Mouse (Mus musculus): Measurements from ENCODE around the gene Dhcr7. TPM values are rescaled to one million over a fixed set of nuclear protein-coding genes. Genes with fewer than 3 reads are reported as not detected.
A peak's percentile ranks its signal among the peaks of the same experiment; 100 is the strongest.

Gene Dhcr7
- polyA plus RNA-seq, 1 experiment from 2014 or later: 23.9 TPM

- ATAC-seq (ENCODE audit: low FRiP score, low TSS enrichment) (peak; percentile 98), DNase-seq (ENCODE audit: low spot score) (peak; percentile 97)
- H3K9me3 ChIP-seq (ENCODE audit: control insufficient read depth, low read length): no peaks in the 10 kb centered on the region
- H3K36me3 ChIP-seq (ENCODE audit: control insufficient read depth, insufficient read depth, low read length): no peaks in the 10 kb centered on the region
- peak overlapping the region; percentile 89 for H3K27ac ChIP-seq (replicated peaks)
- no peaks in the 10 kb centered on the region for H3K27me3 ChIP-seq (ENCODE audit: control insufficient read depth, insufficient read depth, low read length)
- peak overlapping the region; percentile 63 for H3K4me3 ChIP-seq (ENCODE audit: low read depth, low read length)
- peak overlapping the region; percentile 62 for H3K9ac ChIP-seq (ENCODE audit: low read length)
- peak overlapping the region; percentile 76 for H3K4me2 ChIP-seq (replicated peaks; ENCODE audit: low read depth)
- peaks cover 3% of the 10 kb centered on the region for H3K4me1 ChIP-seq (replicated peaks; ENCODE audit: control insufficient read depth, insufficient read depth)
- under 1% methylated on average over 37 of the region's 37 CpGs for WGBS
- TF ChIP-seq CTCF (IDR thresholded peaks at IDR 0.05; ENCODE audit: low read depth): peak; percentile 97
- TF ChIP-seq EP300 (optimal IDR thresholded peaks at IDR 0.05): no peak
These were observed 6.8 kb downstream of the Dhcr7 start for GRCm38 (mm10) chr7:143829504-143830331.

- peak overlapping the region; percentile 45; the same call in 1 of the 2 replicates for H3K27ac ChIP-seq (replicated peaks)
- DNase-seq (ENCODE audit: low spot score): no peak
These were observed 7.5 kb downstream of the Dhcr7 start for GRCm38 (mm10) chr7:143830399-143830798.

GRCm38 (mm10) chr7:143832196-143832595 lies 9.3 kb downstream of the Dhcr7 start:
- H3K27ac ChIP-seq (replicated peaks): peak overlapping the region; percentile 56; the same call in 1 of the 2 replicates
- DNase-seq (ENCODE audit: low spot score) (peak; percentile 34), ATAC-seq (ENCODE audit: low FRiP score, low TSS enrichment) (no peak)
- H3K4me3 ChIP-seq (ENCODE audit: low read depth, low read length): no peak overlapping the region
- H3K9ac ChIP-seq (ENCODE audit: low read length): no peak overlapping the region
- H3K4me1 ChIP-seq (replicated peaks; ENCODE audit: control insufficient read depth, insufficient read depth): peaks cover 4% of the 10 kb centered on the region
- no peak overlapping the region for H3K4me2 ChIP-seq (replicated peaks; ENCODE audit: low read depth)
- TF ChIP-seq EP300 (optimal IDR thresholded peaks at IDR 0.05) (no peak), CTCF (IDR thresholded peaks at IDR 0.05; ENCODE audit: low read depth) (no peak)
- WGBS: 55% methylated on average over 8 of the region's 8 CpGs
- H3K36me3 ChIP-seq (ENCODE audit: control insufficient read depth, insufficient read depth, low read length): no peaks in the 10 kb centered on the region
- no peaks in the 10 kb centered on the region for H3K27me3 ChIP-seq (ENCODE audit: control insufficient read depth, insufficient read depth, low read length)
- no peaks in the 10 kb centered on the region for H3K9me3 ChIP-seq (ENCODE audit: control insufficient read depth, low read length)

More at GRCm38 (mm10) chr7:143830399-143830798, 7.5 kb downstream of the Dhcr7 start:
- ATAC-seq (ENCODE audit: low FRiP score, low TSS enrichment): peak; percentile 4; the same call in 1 of the 2 replicates
- no peak for TF ChIP-seq EP300 (optimal IDR thresholded peaks at IDR 0.05)
- no peak for TF ChIP-seq CTCF (IDR thresholded peaks at IDR 0.05; ENCODE audit: low read depth)
- peak overlapping the region; percentile 76 for H3K4me2 ChIP-seq (replicated peaks; ENCODE audit: low read depth)
- 3% methylated on average over 6 of the region's 6 CpGs for WGBS
- peak overlapping the region; percentile 63 for H3K4me3 ChIP-seq (ENCODE audit: low read depth, low read length)
- H3K27me3 ChIP-seq (ENCODE audit: control insufficient read depth, insufficient read depth, low read length): no peaks in the 10 kb centered on the region
- H3K4me1 ChIP-seq (replicated peaks; ENCODE audit: control insufficient read depth, insufficient read depth): peaks cover 4% of the 10 kb centered on the region
- no peaks in the 10 kb centered on the region for H3K36me3 ChIP-seq (ENCODE audit: control insufficient read depth, insufficient read depth, low read length)
- H3K9ac ChIP-seq (ENCODE audit: low read length): peak overlapping the region; percentile 62
- no peaks in the 10 kb centered on the region for H3K9me3 ChIP-seq (ENCODE audit: control insufficient read depth, low read length)

GRCm38 (mm10) chr7:143832611-143833010 lies 9.7 kb downstream of the Dhcr7 start:
- DNase-seq (ENCODE audit: low spot score) (no peak), ATAC-seq (ENCODE audit: low FRiP score, low TSS enrichment) (no peak)
- Histone ChIP-seq H3K27ac (replicated peaks) (no peak overlapping the region), H3K27me3 (ENCODE audit: control insufficient read depth, insufficient read depth, low read length) (no peaks in the 10 kb centered on the region), H3K4me2 (replicated peaks; ENCODE audit: low read depth) (no peak overlapping the region), H3K36me3 (ENCODE audit: control insufficient read depth, insufficient read depth, low read length) (no peaks in the 10 kb centered on the region), H3K4me1 (replicated peaks; ENCODE audit: control insufficient read depth, insufficient read depth) (peaks cover 4% of the 10 kb centered on the region), H3K4me3 (ENCODE audit: low read depth, low read length) (no peak overlapping the region), H3K9me3 (ENCODE audit: control insufficient read depth, low read length) (no peaks in the 10 kb centered on the region), H3K9ac (ENCODE audit: low read length) (no peak overlapping the region)
- 87% methylated on average over 2 of the region's 2 CpGs for WGBS
- TF ChIP-seq CTCF (IDR thresholded peaks at IDR 0.05; ENCODE audit: low read depth) (no peak), EP300 (optimal IDR thresholded peaks at IDR 0.05) (no peak)

GRCm38 (mm10) chr7:143833581-143834190 lies 10.7 kb downstream of the Dhcr7 start:
- TF ChIP-seq EP300 (optimal IDR thresholded peaks at IDR 0.05): no peak
- no peak for TF ChIP-seq CTCF (IDR thresholded peaks at IDR 0.05; ENCODE audit: low read depth)
- WGBS: 84% methylated on average over 6 of the region's 6 CpGs
- Histone ChIP-seq H3K4me2 (replicated peaks; ENCODE audit: low read depth) (no peak overlapping the region), H3K9ac (ENCODE audit: low read length) (no peak overlapping the region), H3K4me3 (ENCODE audit: low read depth, low read length) (no peak overlapping the region), H3K27ac (replicated peaks) (no peak overlapping the region), H3K9me3 (ENCODE audit: control insufficient read depth, low read length) (no peaks in the 10 kb centered on the region), H3K4me1 (replicated peaks; ENCODE audit: control insufficient read depth, insufficient read depth) (peaks cover 4% of the 10 kb centered on the region), H3K36me3 (ENCODE audit: control insufficient read depth, insufficient read depth, low read length) (no peaks in the 10 kb centered on the region), H3K27me3 (ENCODE audit: control insufficient read depth, insufficient read depth, low read length) (no peaks in the 10 kb centered on the region)
- DNase-seq (ENCODE audit: low spot score) (no peak), ATAC-seq (ENCODE audit: low FRiP score, low TSS enrichment) (no peak)

All from stomach, postnatal 0 days (tissue).